Mouse (Mus musculus) B cell, adult 2 months (primary cell): ENCODE results near the gene Camk2b.

Source experiments
- DNase-seq, 2 experiments: peaks; one replicate each; pipeline ENCODE4 v3.0.0; 2022

The Camk2b gene

GRCm38 (mm10) chr11:5930578-5930977 is 135.6 kb downstream of the Camk2b start:
- DNase-seq: no peak

- no peak for DNase-seq
Measured at GRCm38 (mm10) chr11:5926696-5927220, 139.4 kb downstream of the Camk2b start.

- DNase-seq: no peak
Measured at GRCm38 (mm10) chr11:5924699-5925098, 141.5 kb downstream of the Camk2b start.

- DNase-seq: peak; percentile 16 to 24
Measured at GRCm38 (mm10) chr11:5920323-5920960, 145.7 kb downstream of the Camk2b start.
